Mouse (Mus musculus) layer of hippocampus, adult 11-12 months (tissue): Measurements from ENCODE around the gene Aldoart2.
"Not testable (repeated sequence)": the region's sequence is repeated elsewhere in the genome, so short reads cannot be mapped to it uniquely, and the experiment has no call there.

Source experiments
- DNase-seq: peaks from one replicate; pipeline ENCODE4 v3.0.0; 2022; ENCODE audit warnings: low spot score

Aldoart2 gene

DNA sequence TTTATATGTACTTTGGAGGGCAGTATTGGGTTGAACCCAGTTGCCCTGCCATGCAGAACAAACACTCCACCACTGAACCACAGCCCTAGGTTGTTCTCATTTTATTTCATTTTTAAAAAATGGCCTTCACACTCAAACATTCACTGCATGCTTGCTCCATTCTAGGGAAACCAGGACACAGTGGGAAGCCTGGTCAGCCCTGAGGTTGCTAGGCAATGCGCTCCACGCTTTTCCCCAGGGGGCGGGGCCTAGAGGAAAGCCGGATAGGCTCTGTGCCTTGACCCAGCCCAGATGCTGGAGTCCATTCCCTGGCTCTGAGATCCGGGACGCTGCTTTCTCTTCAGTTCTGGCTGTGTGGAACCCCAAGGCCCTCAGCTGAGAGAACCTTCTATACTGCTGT lies 8.8 kb downstream of the Aldoart2 start:
- DNase-seq: no peak

DNA sequence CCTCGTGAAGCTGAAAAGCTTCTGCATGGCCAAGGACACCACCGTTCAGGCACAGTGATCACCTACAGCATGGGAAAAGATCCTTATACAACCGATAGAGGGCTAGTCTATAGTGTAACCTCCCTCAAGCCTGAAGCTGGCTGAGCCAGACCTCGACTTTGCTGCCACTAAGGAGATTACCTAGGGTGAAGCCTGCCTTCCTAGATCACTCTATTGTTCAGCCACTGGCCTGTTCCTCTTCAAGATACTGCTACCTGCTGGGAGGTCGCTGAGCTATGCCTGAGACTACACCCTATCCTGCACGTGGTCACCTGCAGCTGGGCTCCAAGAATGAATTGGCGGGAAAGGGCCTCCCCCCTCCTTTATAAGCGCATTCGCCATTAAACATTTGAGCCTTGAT lies 21.9 kb downstream of the Aldoart2 start:
- DNase-seq: not testable (repeated sequence)

- DNase-seq: no peak
Observed at GRCm38 (mm10) chr12:55598537-55598886, 33.5 kb downstream of the Aldoart2 start.

DNA sequence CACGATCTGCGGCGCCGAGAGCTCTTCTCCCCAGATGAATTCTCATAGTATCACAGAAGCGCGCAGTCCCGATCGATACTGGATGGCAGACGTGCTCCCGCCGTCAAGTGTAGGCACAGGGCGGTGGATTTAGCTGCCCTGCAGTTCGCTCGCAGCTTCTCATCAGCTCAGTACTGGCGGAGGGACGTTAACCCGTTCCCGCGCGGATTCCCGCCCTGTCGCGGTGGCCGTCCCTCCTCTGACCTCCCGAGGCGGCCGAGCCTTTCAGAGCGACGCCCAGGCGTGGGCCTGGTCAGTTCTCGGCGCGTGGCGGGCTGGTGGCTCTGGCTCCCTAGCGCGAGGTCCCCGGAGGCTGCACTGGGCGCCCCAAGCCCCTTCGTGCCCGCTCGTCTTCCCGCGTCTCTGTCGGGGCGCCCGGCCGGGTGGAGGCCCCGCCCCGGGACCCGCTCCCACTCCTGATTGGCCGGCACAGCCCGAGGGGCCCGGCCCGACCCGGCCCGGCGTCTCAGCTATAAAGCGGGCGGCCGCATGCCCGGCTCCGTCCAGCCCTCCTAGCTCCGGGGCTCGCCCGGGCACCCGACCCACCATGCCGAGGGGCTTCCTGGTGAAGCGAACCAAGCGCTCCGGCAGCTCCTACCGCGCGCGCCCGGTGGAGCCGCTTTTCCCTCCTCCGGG lies 34.0 kb downstream of the Aldoart2 start, which contains the start of gene Insm2:
Insm2 (plus strand) TSS at position 541 of the 675 bp plus-strand sequence.
- no peak for DNase-seq

DNA sequence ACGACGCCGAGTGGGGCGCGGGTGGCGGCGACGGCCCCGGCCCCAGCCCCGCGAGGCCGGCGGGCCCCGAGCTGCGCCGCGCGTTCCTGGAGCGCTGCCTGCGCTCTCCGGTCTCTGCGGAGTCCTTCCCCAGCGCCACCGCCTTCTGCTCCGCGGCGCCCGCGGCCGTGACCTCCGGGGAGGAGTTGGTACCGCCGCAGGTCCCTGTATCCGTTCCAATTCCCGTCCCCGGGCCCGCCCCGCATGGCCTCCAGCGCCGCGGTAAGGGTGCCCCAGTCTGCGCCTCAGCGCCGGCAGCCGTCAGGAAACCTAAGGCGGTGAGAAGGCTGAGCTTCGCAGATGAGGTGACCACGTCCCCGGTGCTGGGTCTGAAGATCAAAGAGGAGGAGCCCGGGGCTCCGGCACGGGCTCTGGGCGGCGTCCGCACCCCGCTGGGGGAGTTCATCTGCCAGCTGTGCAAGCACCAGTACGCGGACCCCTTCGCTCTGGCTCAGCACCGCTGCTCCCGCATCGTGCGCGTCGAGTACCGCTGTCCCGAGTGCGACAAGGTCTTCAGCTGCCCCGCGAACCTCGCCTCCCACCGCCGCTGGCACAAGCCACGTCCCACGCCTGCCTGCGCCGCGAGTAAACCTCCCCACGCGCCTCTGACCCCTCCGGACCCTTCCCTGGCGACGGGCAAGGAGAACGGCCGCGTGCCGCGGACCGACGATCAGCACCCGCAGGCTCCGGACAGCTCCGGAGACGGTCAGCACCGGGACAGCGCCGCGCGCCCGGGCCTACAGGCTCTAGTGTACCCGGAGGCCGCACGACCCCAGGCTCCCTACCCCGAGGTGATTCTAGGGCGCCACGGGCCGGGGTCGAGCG lies 34.8 kb downstream of the Aldoart2 start:
- DNase-seq: peak; percentile 25

DNA sequence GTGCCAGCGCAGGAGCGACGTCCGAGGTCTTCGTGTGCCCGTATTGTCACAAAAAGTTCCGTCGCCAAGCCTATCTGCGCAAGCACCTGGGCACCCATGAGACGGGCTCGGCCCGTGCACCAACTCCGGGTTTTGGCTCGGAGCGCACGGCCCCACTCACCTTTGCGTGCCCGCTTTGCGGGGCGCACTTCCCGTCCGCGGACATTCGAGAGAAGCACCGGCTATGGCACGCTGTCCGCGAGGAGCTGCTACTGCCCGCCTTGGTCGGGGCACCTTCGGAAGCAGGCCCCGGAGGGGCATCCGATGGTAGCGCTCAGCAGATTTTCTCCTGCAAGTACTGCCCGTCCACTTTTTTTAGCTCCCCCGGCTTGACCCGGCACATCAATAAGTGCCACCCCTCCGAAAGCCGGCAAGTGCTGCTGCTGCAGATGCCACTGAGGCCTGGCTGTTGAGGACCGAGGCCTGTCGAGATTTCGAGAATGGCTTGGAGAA lies 35.5 kb downstream of the Aldoart2 start:
- DNase-seq: no peak

- no peak for DNase-seq
Observed at GRCm38 (mm10) chr12:55604411-55604810, 39.4 kb downstream of the Aldoart2 start.

DNA sequence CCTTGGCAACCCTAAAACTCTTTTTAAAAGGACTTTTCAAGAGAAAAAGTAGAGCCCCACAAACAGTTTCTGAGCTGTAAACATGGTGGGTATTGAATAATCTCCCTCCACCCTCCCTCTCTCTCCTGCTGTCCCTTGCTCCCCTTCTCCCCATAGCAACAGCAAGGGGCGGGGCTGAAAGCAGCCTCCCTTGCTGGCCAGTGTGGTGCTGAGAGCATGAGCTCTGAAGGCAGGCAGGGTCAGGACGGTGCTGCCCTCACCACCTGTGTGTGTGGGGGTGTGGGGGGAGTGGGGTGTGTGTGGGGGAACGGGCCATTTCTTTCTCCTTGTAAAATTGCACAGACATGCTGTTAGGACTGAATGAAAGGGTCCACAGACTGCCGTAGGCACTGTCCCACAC lies 42.9 kb downstream of the Aldoart2 start:
- no peak for DNase-seq

GRCm38 (mm10) chr12:55610812-55611211 lies 45.8 kb downstream of the Aldoart2 start:
- no peak for DNase-seq
